Mouse (Mus musculus) cortical plate, adult 2 months (tissue): ENCODE data around the gene Togaram2.

Experiments
- CTCF ChIP-seq: fragments of 200-500 bp; IDR thresholded peaks from 2 replicates; pipeline ENCODE4 v1.5.1; 2011; ENCODE audit warnings: mild to moderate bottlenecking, control low read depth, low read length; ENCODE audit not compliant: insufficient read depth; ENCODE audit errors: extremely low read depth
- POLR2A ChIP-seq: fragments of 200-500 bp; IDR thresholded peaks from 2 replicates; pipeline ENCODE4 v1.6.1; 2011; ENCODE audit warnings: mild to moderate bottlenecking, low read length, control low read depth; ENCODE audit not compliant: insufficient read depth; ENCODE audit errors: extremely low read depth

DNA sequence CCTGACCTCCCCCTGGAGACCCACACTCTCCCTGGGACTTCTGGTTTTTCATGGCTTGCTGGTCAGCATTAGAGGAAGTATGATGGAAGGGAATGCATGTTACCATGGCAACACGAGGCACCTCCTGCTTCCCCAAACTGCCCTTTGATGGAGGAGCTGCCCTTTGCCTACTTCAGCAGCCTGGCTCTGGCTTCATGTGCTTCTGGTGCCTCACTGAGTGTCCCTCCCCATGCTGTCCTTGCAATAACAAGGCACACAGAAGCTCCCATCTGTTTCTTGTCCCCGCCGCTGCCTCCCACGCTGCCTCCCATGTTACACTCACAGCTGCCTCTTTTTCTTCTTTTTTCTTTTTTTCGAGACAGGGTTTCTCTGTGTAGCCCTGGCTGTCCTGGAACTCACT, 20.3 kb downstream of the Togaram2 start:
- no peak for TF ChIP-seq CTCF
- no peak for TF ChIP-seq POLR2A
